Mouse (Mus musculus): ENCODE measurements at regions not wholly inside any gene's neighbourhood (a gene's known extent, or its start where the extent isn't known, plus 50 kb on each side); places are given as distances from the start of the nearest gene placed in this dataset.

GRCm38 (mm10) chr10:95035371-95035770 lies 90.7 kb upstream of the Plxnc1 start:
- Histone ChIP-seq H3K9ac (ENCODE audit: low read depth, poor library complexity, severe bottlenecking) (no peak overlapping the region), H3K4me3 (ENCODE audit: low read depth, low read length) (no peak overlapping the region), H3K4me1 (ENCODE audit: control insufficient read depth, insufficient read depth, low read length) (no peaks in the 10 kb centered on the region), H3K27ac (ENCODE audit: insufficient read depth, low read length) (no peak overlapping the region), H3K36me3 (ENCODE audit: control insufficient read depth, insufficient read depth, low read length, poor library complexity, severe bottlenecking) (no peaks in the 10 kb centered on the region), H3K27me3 (ENCODE audit: control insufficient read depth, insufficient read depth, low read length, poor library complexity, severe bottlenecking) (no peaks in the 10 kb centered on the region), H3K9me3 (replicated peaks; ENCODE audit: control insufficient read depth, insufficient read depth, low read length, poor library complexity, severe bottlenecking) (no peaks in the 10 kb centered on the region; the same call in 1 of the 2 replicates)
- TF ChIP-seq EP300 (IDR thresholded peaks at IDR 0.05; ENCODE audit: insufficient read depth, low read depth, low read length) (no peak), POLR2A (IDR thresholded peaks at IDR 0.05; ENCODE audit: insufficient read depth, low read length) (no peak)

GRCm38 (mm10) chr10:95034566-95034965 lies 89.9 kb upstream of the Plxnc1 start:
- Histone ChIP-seq H3K9me3 (replicated peaks; ENCODE audit: control insufficient read depth, insufficient read depth, low read length, poor library complexity, severe bottlenecking) (no peaks in the 10 kb centered on the region; the same call in 1 of the 2 replicates), H3K4me1 (ENCODE audit: control insufficient read depth, insufficient read depth, low read length) (no peaks in the 10 kb centered on the region), H3K27ac (ENCODE audit: insufficient read depth, low read length) (no peak overlapping the region), H3K27me3 (ENCODE audit: control insufficient read depth, insufficient read depth, low read length, poor library complexity, severe bottlenecking) (no peaks in the 10 kb centered on the region), H3K4me3 (ENCODE audit: low read depth, low read length) (no peak overlapping the region), H3K9ac (ENCODE audit: low read depth, poor library complexity, severe bottlenecking) (no peak overlapping the region), H3K36me3 (ENCODE audit: control insufficient read depth, insufficient read depth, low read length, poor library complexity, severe bottlenecking) (no peaks in the 10 kb centered on the region)
- TF ChIP-seq CTCF (IDR thresholded peaks at IDR 0.05; ENCODE audit: low read depth, low read length) (no peak), EP300 (IDR thresholded peaks at IDR 0.05; ENCODE audit: insufficient read depth, low read depth, low read length) (no peak), POLR2A (IDR thresholded peaks at IDR 0.05; ENCODE audit: insufficient read depth, low read length) (no peak)

- Histone ChIP-seq H3K9ac (ENCODE audit: low read depth, poor library complexity, severe bottlenecking) (no peak overlapping the region), H3K27ac (ENCODE audit: insufficient read depth, low read length) (no peak overlapping the region), H3K4me3 (ENCODE audit: low read depth, low read length) (no peak overlapping the region), H3K27me3 (ENCODE audit: control insufficient read depth, insufficient read depth, low read length, poor library complexity, severe bottlenecking) (no peaks in the 10 kb centered on the region), H3K36me3 (ENCODE audit: control insufficient read depth, insufficient read depth, low read length, poor library complexity, severe bottlenecking) (no peaks in the 10 kb centered on the region), H3K4me1 (ENCODE audit: control insufficient read depth, insufficient read depth, low read length) (no peaks in the 10 kb centered on the region), H3K9me3 (replicated peaks; ENCODE audit: control insufficient read depth, insufficient read depth, low read length, poor library complexity, severe bottlenecking) (no peaks in the 10 kb centered on the region; the same call in 1 of the 2 replicates)
- TF ChIP-seq POLR2A (IDR thresholded peaks at IDR 0.05; ENCODE audit: insufficient read depth, low read length) = no peak
- no peak for TF ChIP-seq EP300 (IDR thresholded peaks at IDR 0.05; ENCODE audit: insufficient read depth, low read depth, low read length)
- no peak for TF ChIP-seq CTCF (IDR thresholded peaks at IDR 0.05; ENCODE audit: low read depth, low read length)
Measured at GRCm38 (mm10) chr10:95032760-95033716, 88.4 kb upstream of the Plxnc1 start.

- H3K4me3 ChIP-seq (ENCODE audit: low read depth, low read length) = no peak overlapping the region
- no peak overlapping the region for H3K27ac ChIP-seq (ENCODE audit: insufficient read depth, low read length)
- TF ChIP-seq EP300 (IDR thresholded peaks at IDR 0.05; ENCODE audit: insufficient read depth, low read depth, low read length) = no peak
- TF ChIP-seq CTCF (IDR thresholded peaks at IDR 0.05; ENCODE audit: low read depth, low read length) = no peak
- TF ChIP-seq POLR2A (IDR thresholded peaks at IDR 0.05; ENCODE audit: insufficient read depth, low read length) = no peak
- no peaks in the 10 kb centered on the region for H3K36me3 ChIP-seq (ENCODE audit: control insufficient read depth, insufficient read depth, low read length, poor library complexity, severe bottlenecking)
- H3K9ac ChIP-seq (ENCODE audit: low read depth, poor library complexity, severe bottlenecking) = no peak overlapping the region
- H3K9me3 ChIP-seq (replicated peaks; ENCODE audit: control insufficient read depth, insufficient read depth, low read length, poor library complexity, severe bottlenecking) = no peaks in the 10 kb centered on the region; the same call in 1 of the 2 replicates
- no peaks in the 10 kb centered on the region for H3K4me1 ChIP-seq (ENCODE audit: control insufficient read depth, insufficient read depth, low read length)
- H3K27me3 ChIP-seq (ENCODE audit: control insufficient read depth, insufficient read depth, low read length, poor library complexity, severe bottlenecking) = no peaks in the 10 kb centered on the region
Measured at GRCm38 (mm10) chr10:95031371-95031770, 86.7 kb upstream of the Plxnc1 start.

- H3K4me1 ChIP-seq (ENCODE audit: control insufficient read depth, insufficient read depth, low read length) = no peaks in the 10 kb centered on the region
- H3K27ac ChIP-seq (ENCODE audit: insufficient read depth, low read length) = no peak overlapping the region
- H3K9ac ChIP-seq (ENCODE audit: low read depth, poor library complexity, severe bottlenecking) = no peak overlapping the region
- no peak overlapping the region for H3K4me3 ChIP-seq (ENCODE audit: low read depth, low read length)
- H3K27me3 ChIP-seq (ENCODE audit: control insufficient read depth, insufficient read depth, low read length, poor library complexity, severe bottlenecking) = no peaks in the 10 kb centered on the region
- no peaks in the 10 kb centered on the region for H3K36me3 ChIP-seq (ENCODE audit: control insufficient read depth, insufficient read depth, low read length, poor library complexity, severe bottlenecking)
- no peak for TF ChIP-seq POLR2A (IDR thresholded peaks at IDR 0.05; ENCODE audit: insufficient read depth, low read length)
- no peak for TF ChIP-seq EP300 (IDR thresholded peaks at IDR 0.05; ENCODE audit: insufficient read depth, low read depth, low read length)
- TF ChIP-seq CTCF (IDR thresholded peaks at IDR 0.05; ENCODE audit: low read depth, low read length) = no peak
- no peaks in the 10 kb centered on the region; the same call in 1 of the 2 replicates for H3K9me3 ChIP-seq (replicated peaks; ENCODE audit: control insufficient read depth, insufficient read depth, low read length, poor library complexity, severe bottlenecking)
Measured at GRCm38 (mm10) chr10:95030801-95031200, 86.2 kb upstream of the Plxnc1 start.

- H3K27me3 ChIP-seq (ENCODE audit: control insufficient read depth, insufficient read depth, low read length, poor library complexity, severe bottlenecking) = no peaks in the 10 kb centered on the region
- H3K4me3 ChIP-seq (ENCODE audit: low read depth, low read length) = no peak overlapping the region
- H3K9ac ChIP-seq (ENCODE audit: low read depth, poor library complexity, severe bottlenecking) = no peak overlapping the region
- no peaks in the 10 kb centered on the region for H3K4me1 ChIP-seq (ENCODE audit: control insufficient read depth, insufficient read depth, low read length)
- no peaks in the 10 kb centered on the region for H3K36me3 ChIP-seq (ENCODE audit: control insufficient read depth, insufficient read depth, low read length, poor library complexity, severe bottlenecking)
- TF ChIP-seq CTCF (IDR thresholded peaks at IDR 0.05; ENCODE audit: low read depth, low read length) (no peak), EP300 (IDR thresholded peaks at IDR 0.05; ENCODE audit: insufficient read depth, low read depth, low read length) (no peak), POLR2A (IDR thresholded peaks at IDR 0.05; ENCODE audit: insufficient read depth, low read length) (no peak)
- no peaks in the 10 kb centered on the region; the same call in 1 of the 2 replicates for H3K9me3 ChIP-seq (replicated peaks; ENCODE audit: control insufficient read depth, insufficient read depth, low read length, poor library complexity, severe bottlenecking)
- no peak overlapping the region for H3K27ac ChIP-seq (ENCODE audit: insufficient read depth, low read length)
Measured at GRCm38 (mm10) chr10:95029554-95029953, 84.9 kb upstream of the Plxnc1 start.

Data from ES-Bruce4 (cell line).